In genomic region chr10:80665459-80665858, GRCm38 (mm10) we compare ENCODE assay signal across 8 mouse cellular contexts. TPM values are rescaled to one million over a fixed set of nuclear protein-coding genes. Genes with fewer than 3 reads are reported as not detected.
DNase-seq lines count a peak whose midpoint lies in the region; ATAC-seq and TF ChIP-seq lines count a peak whose summit lies in the region.

No protein-coding gene starts in this region.

- TF ChIP-seq CTCF in lung, adult 2 months (IDR thresholded peaks at IDR 0.05; ENCODE audit: insufficient read depth, low read length), result no peak

- H3K4me1 ChIP-seq in lung, adult 2 months (ENCODE audit: control insufficient read depth, insufficient read depth, low read length), result peaks cover 57% of the 10 kb centered on the region

- H3K4me3 ChIP-seq in lung, adult 2 months (replicated peaks; ENCODE audit: extremely low read depth, low read depth, low read length), result no peak overlapping the region

- ATAC-seq in cerebellum, adult (ENCODE audit: insufficient number of reproducible peaks, low FRiP score, low TSS enrichment), result no peak

- intact Hi-C loops in left cerebral cortex, postnatal 4 days (cut with DNase I), result no loop called here

- DNase-seq in cerebellum, adult 9-11 months, result peak; percentile 74
- peak; percentile 42 for DNase-seq in lung, adult 2 months
- DNase-seq in lung, postnatal 25 days (ENCODE audit: low spot score), result no peak
- DNase-seq in kidney, postnatal 10 days, result peak; percentile 52
- peak; percentile 32 for DNase-seq in naive thymus-derived CD4-positive, alpha-beta T cell, adult 2 months (ENCODE audit: low read depth)
- no peak for DNase-seq in left cerebral cortex, postnatal 4 days
- DNase-seq in right cerebral cortex, adult 2 months (ENCODE audit: low spot score in 2 of 2), result no peak

- TF ChIP-seq POLR2A in lung, adult 2 months (IDR thresholded peaks at IDR 0.05; ENCODE audit: borderline replicate concordance, extremely low read depth, low read depth, low read length), result no peak

- WGBS in lung, adult 2 months, result 35% methylated on average over 4 of the region's 4 CpGs

RNA-seq across cellular contexts. Expression of gene Btbd2, which starts 8.6 kb away (rescaled TPM):
- polyA plus RNA-seq in lung, adult 2 months (2012; rRNA removed), result 87.0 and 91.3 TPM in 2 replicates
- 10 to 100 TPM; 80.9 to 83.2 TPM for total RNA-seq in left cerebral cortex, postnatal 4 days (2021)

RNA-seq across cellular contexts. Expression of gene Mknk2, which starts 12.5 kb away (rescaled TPM):
- polyA plus RNA-seq in lung, adult 2 months (2012; rRNA removed), result 267 and 338 TPM in 2 replicates
- total RNA-seq in left cerebral cortex, postnatal 4 days (2021), result 10 to 100 TPM; 61.6 to 67.1 TPM

RNA-seq across cellular contexts. Expression of gene Mob3a, which starts 36.3 kb away (rescaled TPM):
- 51.5 and 52.4 TPM in 2 replicates for polyA plus RNA-seq in lung, adult 2 months (2012; rRNA removed)
- total RNA-seq in left cerebral cortex, postnatal 4 days (2021), result 10 to 100 TPM; 52.0 to 52.1 TPM

RNA-seq across cellular contexts. Expression of gene Izumo4, which starts 36.5 kb away (rescaled TPM):
- polyA plus RNA-seq in lung, adult 2 months (2012; rRNA removed), result 61.9 and 70.8 TPM in 2 replicates
- 10 to 100 TPM; 46.3 to 53.6 TPM for total RNA-seq in left cerebral cortex, postnatal 4 days (2021)

RNA-seq across cellular contexts. Expression of gene Csnk1g2, which starts 42.8 kb away (rescaled TPM):
- 246 and 276 TPM in 2 replicates for polyA plus RNA-seq in lung, adult 2 months (2012; rRNA removed)
- total RNA-seq in left cerebral cortex, postnatal 4 days (2021), result 100 to 1,000 TPM; 130 to 138 TPM

Comparison
In these comparisons a context has a peak if more than half of its experiments do, and no peak if none do; other contexts are left out.
1. DNase-seq: peak in cerebellum, adult 9-11 months (single experiment), lung, adult 2 months (single experiment), kidney, postnatal 10 days (single experiment) and naive thymus-derived CD4-positive, alpha-beta T cell, adult 2 months (single experiment); none in lung, postnatal 25 days (single experiment), left cerebral cortex, postnatal 4 days (single experiment) and right cerebral cortex, adult 2 months (0 of 2).